Mouse (Mus musculus): ENCODE results near the gene Hoxa7. TPM values are rescaled to one million over a fixed set of nuclear protein-coding genes. Genes with fewer than 3 reads are reported as not detected.
A peak's percentile ranks its signal among the peaks of the same experiment; 100 is the strongest.

Hoxa7 gene
- polyA plus RNA-seq, 2 experiments = 10.1 to 15.8 TPM

DNA sequence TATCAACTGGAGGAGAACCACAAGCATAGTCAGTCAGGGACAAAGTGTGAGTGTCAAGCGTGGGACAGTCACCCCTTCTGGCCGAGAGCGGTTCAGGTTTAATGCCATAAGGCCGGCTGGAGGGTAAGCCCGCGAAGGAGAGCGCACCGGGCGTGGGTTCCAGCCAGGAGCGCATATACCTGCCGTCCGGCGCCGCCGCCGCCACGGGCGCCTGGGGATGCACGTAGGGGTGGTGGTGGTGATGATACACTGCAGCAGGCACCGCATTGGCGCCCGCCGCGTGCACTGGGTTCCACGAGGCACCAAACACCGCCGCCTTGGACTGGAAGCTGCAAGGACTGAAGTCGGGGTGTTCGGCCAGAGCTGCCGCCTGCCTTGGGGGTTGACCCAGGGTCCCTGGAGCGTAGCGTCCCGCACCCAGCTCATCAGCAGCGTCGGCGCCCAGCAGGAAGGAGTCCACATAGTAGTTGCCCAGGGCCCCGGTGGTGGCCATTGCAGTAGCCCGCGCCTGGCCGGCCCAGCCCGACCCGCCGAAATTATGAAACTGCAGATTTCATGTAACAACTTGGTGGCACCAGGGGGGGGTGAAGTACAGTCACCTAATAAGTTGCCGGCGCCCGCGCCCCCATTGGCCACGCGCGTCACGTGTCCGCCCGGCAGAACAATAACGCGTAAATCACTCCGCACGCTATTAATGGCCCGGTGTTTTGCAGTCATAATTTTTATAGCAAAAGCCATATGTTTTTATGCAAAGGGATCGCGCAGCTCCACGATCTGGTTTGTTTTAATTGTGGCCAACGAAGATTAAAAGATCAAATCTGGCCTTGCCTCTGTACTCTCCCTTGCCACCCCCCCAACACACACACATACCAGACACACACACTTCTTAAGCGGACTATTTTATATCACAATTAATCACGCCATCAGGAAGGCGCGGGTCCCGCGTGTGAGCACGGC, 4.2 kb upstream of the Hoxa7 start:
- TF ChIP-seq POLR2A (IDR thresholded peaks at IDR 0.05; ENCODE audit: borderline replicate concordance, extremely low read depth, insufficient read depth, insufficient read length) = peak; percentile 43; the same call in 1 of the 2 replicates
- Histone ChIP-seq H3K27me3 (ENCODE audit: control insufficient read depth, insufficient read depth, low read length) (no peaks in the 10 kb centered on the region), H3K4me1 (ENCODE audit: control insufficient read depth, insufficient read depth, low read length) (peaks cover 24% of the 10 kb centered on the region), H3K9me3 (ENCODE audit: control insufficient read depth, low read length) (no peaks in the 10 kb centered on the region), H3K4me2 (replicated peaks; ENCODE audit: low read depth, low read length, severe bottlenecking) (peak overlapping the region; percentile 96), H3K36me3 (ENCODE audit: control insufficient read depth, insufficient read depth, low read length) (peaks cover 51% of the 10 kb centered on the region), H3K9ac (ENCODE audit: low read depth, low read length, severe bottlenecking) (peak overlapping the region; percentile 100), H3K4me3 (replicated peaks; ENCODE audit: low read length) (peak overlapping the region; percentile 90), H3K27ac (replicated peaks; ENCODE audit: low read depth, low read length) (peak overlapping the region; percentile 95)
- ATAC-seq (ENCODE audit: low FRiP score, low read depth) = peak; percentile 71
- WGBS = under 1% methylated on average over 65 of the region's 69 CpGs
- peak; percentile 98 for DNase-seq (ENCODE audit: low spot score)

DNA sequence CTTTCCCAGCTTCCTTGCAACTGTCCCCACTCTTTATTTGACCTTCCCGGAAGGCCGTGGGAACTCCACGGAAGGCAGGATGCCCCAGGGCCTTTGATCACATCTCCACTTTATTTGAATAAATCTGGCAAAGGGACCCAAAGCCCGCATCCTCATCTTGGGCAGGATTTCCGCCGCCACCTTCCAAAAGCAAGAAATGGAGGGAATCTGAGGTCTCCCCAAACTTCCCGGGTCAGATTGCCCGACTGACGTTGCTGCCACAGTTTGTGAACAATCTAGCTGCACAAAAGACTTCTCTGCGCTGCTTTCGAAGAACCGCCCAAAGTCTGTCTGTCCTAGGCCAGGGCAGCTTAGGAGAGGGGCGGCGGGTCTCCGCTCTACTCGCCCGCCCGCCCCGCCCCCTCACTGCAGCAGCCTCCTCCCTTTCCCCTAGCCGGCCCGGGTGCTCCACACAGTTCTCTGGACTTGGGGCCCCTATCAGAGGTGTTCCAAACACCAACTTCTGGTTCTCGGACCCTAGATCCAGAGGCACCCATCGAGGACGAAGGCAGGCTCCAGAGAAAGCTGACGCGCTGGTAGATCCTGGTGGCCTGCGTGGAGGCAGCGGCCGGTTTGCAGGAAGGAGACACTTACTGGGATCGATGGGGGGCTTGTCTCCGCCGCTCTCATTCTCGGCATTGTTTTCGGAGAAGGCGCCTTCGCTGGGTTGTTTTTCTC, 3.4 kb upstream of the Hoxa7 start:
- no peak for ATAC-seq (ENCODE audit: low FRiP score, low read depth)
- peak; percentile 26 for DNase-seq (ENCODE audit: low spot score)
- peaks cover 3% of the 10 kb centered on the region; the same call in 1 of the 2 replicates for H3K27me3 ChIP-seq (ENCODE audit: control insufficient read depth, insufficient read depth, low read length)
- H3K4me3 ChIP-seq (replicated peaks; ENCODE audit: low read length) = peak overlapping the region; percentile 90
- no peak for TF ChIP-seq POLR2A (IDR thresholded peaks at IDR 0.05; ENCODE audit: borderline replicate concordance, extremely low read depth, insufficient read depth, insufficient read length)
- WGBS = under 1% methylated on average over 36 of the region's 36 CpGs
- peaks cover 27% of the 10 kb centered on the region for H3K4me1 ChIP-seq (ENCODE audit: control insufficient read depth, insufficient read depth, low read length)
- H3K9me3 ChIP-seq (ENCODE audit: control insufficient read depth, low read length) = no peaks in the 10 kb centered on the region
- peaks cover 43% of the 10 kb centered on the region for H3K36me3 ChIP-seq (ENCODE audit: control insufficient read depth, insufficient read depth, low read length)
- peak overlapping the region; percentile 100 for H3K9ac ChIP-seq (ENCODE audit: low read depth, low read length, severe bottlenecking)
- H3K4me2 ChIP-seq (replicated peaks; ENCODE audit: low read depth, low read length, severe bottlenecking) = peak overlapping the region; percentile 96
- peak overlapping the region; percentile 95 for H3K27ac ChIP-seq (replicated peaks; ENCODE audit: low read depth, low read length)

DNA sequence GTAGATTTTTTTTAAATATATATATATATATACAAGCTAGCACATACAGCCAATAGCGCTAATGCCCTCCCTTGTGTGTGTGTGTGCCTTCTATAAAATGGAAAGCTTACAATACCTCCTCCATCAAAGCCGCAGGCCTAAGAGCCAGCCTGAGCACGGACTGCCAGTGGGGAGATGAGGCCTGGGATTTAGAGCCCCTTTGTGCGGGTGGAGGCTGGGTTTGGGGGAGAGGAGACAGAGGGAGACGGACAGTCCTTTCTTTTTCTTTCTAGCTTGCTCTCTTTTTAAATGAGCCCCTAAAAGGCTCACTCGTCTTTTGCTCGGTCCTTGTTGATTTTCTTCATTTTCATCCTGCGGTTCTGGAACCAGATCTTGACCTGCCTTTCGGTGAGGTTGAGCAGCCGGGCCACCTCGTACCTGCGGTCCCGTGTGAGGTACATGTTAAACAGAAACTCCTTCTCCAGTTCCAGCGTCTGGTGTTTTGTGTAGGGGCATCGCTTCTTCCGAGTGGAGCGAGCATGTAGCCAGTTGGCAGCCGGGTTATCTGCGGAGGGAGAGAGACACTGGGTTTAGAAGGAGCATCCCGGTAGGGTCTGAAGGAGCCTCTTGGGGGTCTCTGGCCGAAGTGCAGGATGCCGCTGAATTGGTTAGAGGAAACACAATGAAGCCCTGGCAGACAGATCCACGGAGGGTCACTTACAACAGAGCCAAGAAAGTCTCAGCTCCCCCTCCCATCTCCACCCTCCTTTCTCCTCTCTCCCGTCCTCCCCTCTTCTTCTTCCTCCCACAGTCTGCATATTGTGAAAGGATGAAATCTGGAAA, 2.5 kb upstream of the Hoxa7 start:
- Histone ChIP-seq H3K27me3 (ENCODE audit: control insufficient read depth, insufficient read depth, low read length) (peaks cover 5% of the 10 kb centered on the region; the same call in 1 of the 2 replicates), H3K36me3 (ENCODE audit: control insufficient read depth, insufficient read depth, low read length) (peaks cover 34% of the 10 kb centered on the region), H3K4me2 (replicated peaks; ENCODE audit: low read depth, low read length, severe bottlenecking) (peak overlapping the region; percentile 96), H3K27ac (replicated peaks; ENCODE audit: low read depth, low read length) (peak overlapping the region; percentile 95), H3K9me3 (ENCODE audit: control insufficient read depth, low read length) (no peaks in the 10 kb centered on the region), H3K4me1 (ENCODE audit: control insufficient read depth, insufficient read depth, low read length) (peaks cover 30% of the 10 kb centered on the region), H3K4me3 (replicated peaks; ENCODE audit: low read length) (peak overlapping the region; percentile 90), H3K9ac (ENCODE audit: low read depth, low read length, severe bottlenecking) (peak overlapping the region; percentile 100)
- peak; percentile 44 for DNase-seq (ENCODE audit: low spot score)
- no peak for TF ChIP-seq POLR2A (IDR thresholded peaks at IDR 0.05; ENCODE audit: borderline replicate concordance, extremely low read depth, insufficient read depth, insufficient read length)
- under 1% methylated on average over 24 of the region's 24 CpGs for WGBS
- ATAC-seq (ENCODE audit: low FRiP score, low read depth) = no peak

GRCm38 (mm10) chr6:52222729-52223128, 1.1 kb upstream of the Hoxa7 start:
- Histone ChIP-seq H3K9me3 (ENCODE audit: control insufficient read depth, low read length) (no peaks in the 10 kb centered on the region), H3K4me2 (replicated peaks; ENCODE audit: low read depth, low read length, severe bottlenecking) (peak overlapping the region; percentile 96), H3K4me1 (ENCODE audit: control insufficient read depth, insufficient read depth, low read length) (peaks cover 36% of the 10 kb centered on the region), H3K27ac (replicated peaks; ENCODE audit: low read depth, low read length) (peak overlapping the region; percentile 95), H3K36me3 (ENCODE audit: control insufficient read depth, insufficient read depth, low read length) (peaks cover 26% of the 10 kb centered on the region), H3K9ac (ENCODE audit: low read depth, low read length, severe bottlenecking) (peak overlapping the region; percentile 100), H3K27me3 (ENCODE audit: control insufficient read depth, insufficient read depth, low read length) (peaks cover 5% of the 10 kb centered on the region; the same call in 1 of the 2 replicates), H3K4me3 (replicated peaks; ENCODE audit: low read length) (peak overlapping the region; percentile 90)
- DNase-seq (ENCODE audit: low spot score) = peak; percentile 28
- ATAC-seq (ENCODE audit: low FRiP score, low read depth) = no peak
- WGBS = 5% methylated on average over 13 of the region's 13 CpGs
- TF ChIP-seq POLR2A (IDR thresholded peaks at IDR 0.05; ENCODE audit: borderline replicate concordance, extremely low read depth, insufficient read depth, insufficient read length) = no peak
